ENCODE assay signal across 9 mouse cellular contexts in the genomic region with DNA sequence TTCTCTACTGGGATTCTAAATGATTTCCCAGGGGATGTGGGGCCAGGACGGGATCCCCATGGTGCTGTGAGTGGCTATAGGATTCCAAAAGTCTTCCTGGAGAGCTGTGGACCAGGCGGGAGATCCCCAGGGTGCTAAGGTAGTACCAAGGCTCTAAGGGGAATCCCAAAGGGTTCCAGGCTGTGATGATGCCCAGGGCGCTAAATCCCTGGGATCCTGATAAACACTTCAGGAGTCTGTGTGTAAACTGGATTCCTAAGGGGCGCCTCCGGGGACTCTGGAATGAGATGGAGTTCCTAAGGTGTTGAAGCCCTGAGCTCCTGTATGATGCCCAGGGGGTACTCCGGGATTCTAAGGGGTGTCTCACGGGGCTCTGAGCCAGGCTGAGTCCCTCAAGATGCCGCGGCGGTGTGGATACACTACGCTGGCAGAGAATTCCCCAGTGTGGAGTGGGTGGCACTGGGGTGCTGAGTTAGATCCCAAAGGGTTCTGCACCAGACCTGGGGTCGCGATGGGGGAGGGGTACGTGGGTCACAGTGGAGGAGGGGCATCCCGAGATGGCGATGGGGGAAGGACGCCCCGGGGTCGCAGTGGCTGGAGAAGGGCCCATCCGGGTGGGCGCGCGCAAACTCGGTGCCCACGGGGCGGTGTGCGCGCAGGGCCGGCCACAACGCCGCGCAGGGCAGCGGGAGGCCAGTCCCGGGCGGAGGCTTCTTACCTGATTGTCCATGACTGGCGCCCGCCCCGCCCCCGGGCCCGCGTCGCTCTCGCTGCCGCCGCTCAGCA. TPM values are rescaled to one million over a fixed set of nuclear protein-coding genes. Genes with fewer than 3 reads are reported as not detected.
DNase-seq lines count a peak whose midpoint lies in the region; ATAC-seq and TF ChIP-seq lines count a peak whose summit lies in the region.
"Had no signal": no experiment of that assay in that cellular context is flagged by ENCODE, and none has a peak within 500 bp of the region (broad histone marks: within the 10 kb centered on the region; RNA-seq: fewer than 3 reads in every experiment).

No protein-coding gene starts in this region.

- peak; percentile 30 for ATAC-seq in limb, embryonic 14.5 days (ENCODE audit: low FRiP score, low read depth)
- no peak for ATAC-seq in activated CD4-positive, CD25-positive, alpha-beta regulatory T cell, adult 4 months

- no peaks in the 10 kb centered on the region for H3K27me3 ChIP-seq in testis, adult 2 months (ENCODE audit: control insufficient read depth, insufficient read depth, low read length)
- no peaks in the 10 kb centered on the region for H3K27me3 ChIP-seq in limb, embryonic 14.5 days (ENCODE audit: control insufficient read depth, insufficient read depth, low read length)
- H3K27me3 ChIP-seq in myocyte (ENCODE audit: control insufficient read depth, insufficient read depth, insufficient read length), result peaks cover 8% of the 10 kb centered on the region

- no peak for TF ChIP-seq CTCF in testis, adult 2 months (IDR thresholded peaks at IDR 0.05; ENCODE audit: control insufficient read depth, insufficient read depth, insufficient replicate concordance, low read depth, low read length)

- peak overlapping the region; percentile 59 for H3K27ac ChIP-seq in testis, adult 2 months (ENCODE audit: control insufficient read depth, insufficient read depth, low read depth, low read length)
- H3K27ac ChIP-seq in limb, embryonic 14.5 days (replicated peaks; ENCODE audit: low read depth, low read length), result peak overlapping the region; percentile 71

- no peaks in the 10 kb centered on the region for H3K9me3 ChIP-seq in limb, embryonic 14.5 days (ENCODE audit: control insufficient read depth, low read length)

- TF ChIP-seq POLR2A in testis, adult 2 months (IDR thresholded peaks at IDR 0.05; ENCODE audit: control insufficient read depth, low read depth, low read length), result no peak
- no peak for TF ChIP-seq POLR2A in limb, embryonic 14.5 days (IDR thresholded peaks at IDR 0.05; ENCODE audit: borderline replicate concordance, extremely low read depth, insufficient read depth, insufficient read length)
- TF ChIP-seq POLR2A in myocyte (IDR thresholded peaks at IDR 0.05; ENCODE audit: insufficient read length, low read depth), result no peak

- peak overlapping the region; percentile 95 for H3ac ChIP-seq in myocyte (ENCODE audit: control insufficient read depth, insufficient read length)

- WGBS in limb, embryonic 14.5 days, result 3% methylated on average over 20 of the region's 45 CpGs

- peaks cover 47% of the 10 kb centered on the region for H3K79me2 ChIP-seq in myocyte (ENCODE audit: control insufficient read depth, insufficient read depth)

- DNase-seq in cerebellum, adult 11-12 months, result peak; percentile 69
- no peak for DNase-seq in cerebellum, adult 8-10 months
- DNase-seq in testis, postnatal 14 days (ENCODE audit: low spot score), result no peak
- DNase-seq in frontal cortex, postnatal 25 days (ENCODE audit: low spot score in 2 of 2), result peak; percentile 20 to 25
- DNase-seq in limb, embryonic 14.5 days (ENCODE audit: low spot score), result no peak

- H3K4me2 ChIP-seq in limb, embryonic 14.5 days (replicated peaks; ENCODE audit: low read depth, low read length, severe bottlenecking), result peak overlapping the region; percentile 89
- peak overlapping the region; percentile 89 for H3K4me2 ChIP-seq in myocyte (ENCODE audit: low read depth)

- peaks cover 14% of the 10 kb centered on the region for H3K4me1 ChIP-seq in testis, adult 2 months (ENCODE audit: control insufficient read depth, insufficient read depth, low read length)
- H3K4me1 ChIP-seq in limb, embryonic 14.5 days (ENCODE audit: control insufficient read depth, insufficient read depth, low read length), result peaks cover 20% of the 10 kb centered on the region

- H3K36me3 ChIP-seq in testis, adult 2 months (ENCODE audit: control insufficient read depth, insufficient read depth, low read length), result no peaks in the 10 kb centered on the region
- no peaks in the 10 kb centered on the region; the same call in 1 of the 2 replicates for H3K36me3 ChIP-seq in limb, embryonic 14.5 days (ENCODE audit: control insufficient read depth, insufficient read depth, low read length)
- no peaks in the 10 kb centered on the region for H3K36me3 ChIP-seq in myocyte (ENCODE audit: control insufficient read depth, insufficient read depth)

- peak overlapping the region; percentile 98 for H3K4me3 ChIP-seq in testis, adult 2 months (ENCODE audit: control insufficient read depth, low read depth, low read length)
- H3K4me3 ChIP-seq in limb, embryonic 14.5 days (replicated peaks; ENCODE audit: low read length), result peak overlapping the region; percentile 94
- H3K4me3 ChIP-seq in myocyte, result peak overlapping the region; percentile 49

- H3K9ac ChIP-seq in limb, embryonic 14.5 days (ENCODE audit: low read depth, low read length, severe bottlenecking), result peak overlapping the region; percentile 96

TF ChIP-seq in myocyte, 11 proteins besides CTCF, POLR2A, EP300 and RAD21:
- TF ChIP-seq POLR2AphosphoS2 (IDR thresholded peaks at IDR 0.05; ENCODE audit: insufficient read length, low read depth) (no peak), MYOG (IDR thresholded peaks at IDR 0.05; ENCODE audit: control insufficient read depth in 1 of 3, insufficient read depth in 1 of 3, insufficient read length in 2 of 3, low read depth in 2 of 3) (no peak), TCF3 (IDR thresholded peaks at IDR 0.05; ENCODE audit: insufficient read length, low read depth) (no peak), CEBPB (IDR thresholded peaks at IDR 0.05; ENCODE audit: insufficient read depth, poor library complexity, severe bottlenecking) (no peak), E2F4 (IDR thresholded peaks at IDR 0.05; ENCODE audit: insufficient read depth) (no peak), MYOD1 (IDR thresholded peaks at IDR 0.05; ENCODE audit: control insufficient read depth in 1 of 3, insufficient read length in 2 of 3, low read depth in 2 of 3) (no peak), TCF12 (IDR thresholded peaks at IDR 0.05; ENCODE audit: insufficient read depth, poor library complexity, severe bottlenecking) (no peak), REST (IDR thresholded peaks at IDR 0.05; ENCODE audit: insufficient read depth, insufficient read length) (no peak), USF1 (IDR thresholded peaks at IDR 0.05; ENCODE audit: low read depth) (no peak), MAX (IDR thresholded peaks at IDR 0.05; ENCODE audit: low read depth) (no peak), SRF (IDR thresholded peaks at IDR 0.05; ENCODE audit: control insufficient read depth, insufficient read length, low read depth) (no peak)
TF ChIP-seq in myocyte: peak in this region for 0.

RNA-seq across cellular contexts. Expression of gene Mllt1, which starts 0.5 kb away (rescaled TPM):
- 60.6 and 73.5 TPM in 2 replicates for polyA plus RNA-seq in testis, adult 2 months (2012; rRNA removed)
- polyA plus RNA-seq in limb, embryonic 14.5 days (2012; rRNA removed), result 98.3 and 132 TPM in 2 replicates
- 34.5 and 36.3 TPM in 2 replicates for polyA plus RNA-seq in limb, embryonic 14.5 days (2014; fragmentation: Nextera tagmentation; extraction: Ambion mirVana)
- polyA plus RNA-seq in myocyte (2012; fragmentation: generic; extraction: Trizol), result 28.5 TPM
- polyA plus RNA-seq in activated CD4-positive, CD25-positive, alpha-beta regulatory T cell, adult 4 months (2017; shearing (Covaris generic)), result 1 to 10 TPM; 4.6 to 6.4 TPM

RNA-seq across cellular contexts. Expression of gene Acer1, which starts 47.2 kb away (rescaled TPM):
- polyA plus RNA-seq in testis, adult 2 months (2012; rRNA removed), result not detected in 2 replicates
- 1.0 and 1.5 TPM in 2 replicates for polyA plus RNA-seq in limb, embryonic 14.5 days (2012; rRNA removed)
- polyA plus RNA-seq in limb, embryonic 14.5 days (2014; fragmentation: Nextera tagmentation; extraction: Ambion mirVana), result 1.4 and 5.6 TPM in 2 replicates
- not detected for polyA plus RNA-seq in myocyte (2012; fragmentation: generic; extraction: Trizol)
- not detected for polyA plus RNA-seq in activated CD4-positive, CD25-positive, alpha-beta regulatory T cell, adult 4 months (2017; shearing (Covaris generic))
- polyA plus RNA-seq: gonadal fat pad, adult 2 months had no signal

RNA-seq across cellular contexts. Expression of gene Clpp, which starts 55.4 kb away (rescaled TPM):
- 31.1 and 33.7 TPM in 2 replicates for polyA plus RNA-seq in testis, adult 2 months (2012; rRNA removed)
- 139 and 177 TPM in 2 replicates for polyA plus RNA-seq in limb, embryonic 14.5 days (2012; rRNA removed)
- polyA plus RNA-seq in limb, embryonic 14.5 days (2014; fragmentation: Nextera tagmentation; extraction: Ambion mirVana), result 150 and 155 TPM in 2 replicates
- polyA plus RNA-seq in myocyte (2012; fragmentation: generic; extraction: Trizol), result 154 TPM
- 10 to 100 TPM; 79.3 to 85.4 TPM for polyA plus RNA-seq in activated CD4-positive, CD25-positive, alpha-beta regulatory T cell, adult 4 months (2017; shearing (Covaris generic))

RNA-seq across cellular contexts. Expression of gene 1700061G19Rik, which starts 59.5 kb away (rescaled TPM):
- polyA plus RNA-seq in testis, adult 2 months (2012; rRNA removed), result 157 and 164 TPM in 2 replicates
- 0.03 and 0.08 TPM in 2 replicates for polyA plus RNA-seq in limb, embryonic 14.5 days (2012; rRNA removed)
- 0.26 TPM in 2 replicates for polyA plus RNA-seq in limb, embryonic 14.5 days (2014; fragmentation: Nextera tagmentation; extraction: Ambion mirVana)
- 0.01 TPM for polyA plus RNA-seq in myocyte (2012; fragmentation: generic; extraction: Trizol)
- under 1 TPM; 0.28 to 0.37 TPM for polyA plus RNA-seq in activated CD4-positive, CD25-positive, alpha-beta regulatory T cell, adult 4 months (2017; shearing (Covaris generic))

Comparison
In these comparisons a context has a peak if more than half of its experiments do, and no peak if none do; other contexts are left out.
1. DNase-seq: peak in cerebellum, adult 11-12 months (single experiment) and frontal cortex, postnatal 25 days (2 of 2); none in cerebellum, adult 8-10 months (single experiment), testis, postnatal 14 days (single experiment) and limb, embryonic 14.5 days (single experiment).
2. Peak in every context shown above with its lines, with median percentiles within 50 percentile points of each other: H3K4me3 ChIP-seq.